Mouse (Mus musculus) myocyte (in vitro differentiated cells): ENCODE data around the gene Dock4. TPM values are rescaled to one million over a fixed set of nuclear protein-coding genes. Genes with fewer than 3 reads are reported as not detected.

Source experiments
- H3K27me3 ChIP-seq: one replicate; pipeline ENCODE4 v1.6.1; 2011; ENCODE audit not compliant: control insufficient read depth, insufficient read depth, insufficient read length
- H3K36me3 ChIP-seq: one replicate; pipeline ENCODE4 v1.6.1; 2011; ENCODE audit not compliant: control insufficient read depth, insufficient read depth
- H3K4me2 ChIP-seq: one replicate; pipeline ENCODE4 v1.6.1; 2011; ENCODE audit warnings: low read depth, control low read depth
- H3K4me3 ChIP-seq: one replicate; pipeline ENCODE4 v1.5.1; 2011; ENCODE audit warnings: mild to moderate bottlenecking, control low read depth, moderate library complexity
- H3K79me2 ChIP-seq: one replicate; pipeline ENCODE4 v1.6.1; 2011; ENCODE audit not compliant: control insufficient read depth, insufficient read depth
- H3ac ChIP-seq: one replicate; pipeline ENCODE4 v1.6.1; 2011; ENCODE audit not compliant: control insufficient read depth, insufficient read length
- CEBPB ChIP-seq: IDR thresholded peaks from 2 replicates; pipeline ENCODE4 v1.6.1; 2011; ENCODE audit warnings: mild to moderate bottlenecking, moderate library complexity; ENCODE audit not compliant: poor library complexity, insufficient read depth, severe bottlenecking
- E2F4 ChIP-seq: IDR thresholded peaks from one replicate; pipeline ENCODE4 v1.6.1; 2011; ENCODE audit warnings: mild to moderate bottlenecking, control low read depth, moderate library complexity; ENCODE audit not compliant: insufficient read depth
- MAX ChIP-seq: IDR thresholded peaks from one replicate; pipeline ENCODE4 v1.6.1; 2011; ENCODE audit warnings: low read depth, mild to moderate bottlenecking, control low read depth
- MYOD1 ChIP-seq, 3 experiments: IDR thresholded peaks; one replicate each; pipeline ENCODE4 v1.6.1; 2011; ENCODE audit warnings: control low read depth in 2 of 3, low read depth in 2 of 3, mild to moderate bottlenecking in 2 of 3, moderate library complexity in 1 of 3; ENCODE audit not compliant: insufficient read length in 2 of 3, control insufficient read depth in 1 of 3
- MYOG ChIP-seq, 3 experiments: IDR thresholded peaks; one replicate each; pipeline ENCODE4 v1.6.1; 2011; ENCODE audit warnings: control low read depth in 2 of 3, low read depth in 2 of 3, mild to moderate bottlenecking in 2 of 3; ENCODE audit not compliant: insufficient read length in 2 of 3, control insufficient read depth in 1 of 3, insufficient read depth in 1 of 3
- POLR2A ChIP-seq: IDR thresholded peaks from one replicate; pipeline ENCODE4 v1.6.1; 2011; ENCODE audit warnings: low read depth, mild to moderate bottlenecking, control low read depth, moderate library complexity; ENCODE audit not compliant: insufficient read length
- POLR2AphosphoS2 ChIP-seq: IDR thresholded peaks from one replicate; pipeline ENCODE4 v1.6.1; 2011; ENCODE audit warnings: low read depth, control low read depth; ENCODE audit not compliant: insufficient read length
- REST ChIP-seq: IDR thresholded peaks from one replicate; pipeline ENCODE4 v1.6.1; 2011; ENCODE audit warnings: mild to moderate bottlenecking, control low read depth, moderate library complexity; ENCODE audit not compliant: insufficient read depth, insufficient read length
- SRF ChIP-seq: IDR thresholded peaks from one replicate; pipeline ENCODE4 v1.6.1; 2011; ENCODE audit warnings: low read depth; ENCODE audit not compliant: control insufficient read depth, insufficient read length
- TCF12 ChIP-seq: IDR thresholded peaks from one replicate; pipeline ENCODE4 v1.6.1; 2011; ENCODE audit warnings: mild to moderate bottlenecking, control low read depth; ENCODE audit not compliant: poor library complexity, insufficient read depth, severe bottlenecking
- TCF3 ChIP-seq: IDR thresholded peaks from one replicate; pipeline ENCODE4 v1.6.1; 2011; ENCODE audit warnings: low read depth, control low read depth; ENCODE audit not compliant: insufficient read length
- USF1 ChIP-seq: IDR thresholded peaks from one replicate; pipeline ENCODE4 v1.6.1; 2011; ENCODE audit warnings: low read depth, mild to moderate bottlenecking, control low read depth, moderate library complexity
- polyA plus RNA-seq: library from polyadenylated mRNA; unstranded; fragments of >200 nt; fragmentation: generic; extraction: Trizol; gene quantifications from one replicate; pipeline ENCODE4 v1.2.1, GENCODE M21; 2012; ENCODE audit warnings: missing spikeins

Dock4 gene
- polyA plus RNA-seq, 1 experiment, result 0.73 TPM

DNA sequence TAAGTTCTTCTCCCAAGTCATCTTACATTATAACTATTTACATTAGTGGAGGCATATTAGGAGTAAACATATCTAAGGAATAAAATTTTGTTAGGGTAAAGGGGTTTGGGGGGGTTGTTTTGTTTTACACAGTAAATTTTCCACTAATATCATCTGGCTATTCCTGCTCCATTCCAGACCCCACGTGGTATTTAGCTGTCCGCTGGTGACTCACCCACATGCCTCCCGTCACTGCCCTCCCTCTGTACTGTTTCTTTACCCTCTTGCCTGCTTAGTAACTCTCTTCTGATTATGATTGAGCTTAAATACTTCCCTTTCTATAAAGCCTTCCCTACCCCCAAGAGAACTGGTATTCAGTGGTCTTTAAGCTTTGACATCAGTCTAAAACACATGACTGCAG lies 266.5 kb downstream of the Dock4 start:
- no peak overlapping the region for H3ac ChIP-seq
- H3K36me3 ChIP-seq, result no peaks in the 10 kb centered on the region
- peak; percentile 73 for TF ChIP-seq USF1
- no peak for TF ChIP-seq MYOG (IDR thresholded peaks at IDR 0.05; ENCODE audit: control insufficient read depth in 1 of 3, insufficient read depth in 1 of 3, insufficient read length in 2 of 3, low read depth in 2 of 3)
- TF ChIP-seq POLR2A, result no peak
- no peak for TF ChIP-seq TCF12
- no peaks in the 10 kb centered on the region for H3K27me3 ChIP-seq
- H3K79me2 ChIP-seq, result no peaks in the 10 kb centered on the region
- no peak overlapping the region for H3K4me3 ChIP-seq
- H3K4me2 ChIP-seq, result peak overlapping the region; percentile 48

DNA sequence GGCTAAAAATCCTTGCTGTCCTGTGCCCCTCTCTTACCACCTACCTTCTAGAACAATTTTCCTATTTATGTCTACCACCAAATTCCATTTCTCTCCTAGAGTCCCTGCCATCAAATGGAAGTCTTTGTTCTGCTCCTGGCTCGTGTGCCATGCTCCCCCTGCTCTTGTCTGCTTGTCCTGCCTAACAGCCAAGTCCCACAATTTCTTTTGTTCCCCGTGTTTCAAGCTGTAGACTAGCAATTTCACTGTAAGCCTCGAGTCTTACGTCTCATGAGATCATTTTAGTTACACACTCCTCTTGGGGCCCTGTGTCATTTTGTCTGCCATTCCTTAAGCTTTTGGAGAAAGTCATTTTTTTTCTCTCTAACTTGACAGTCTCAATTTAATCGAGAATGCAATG lies 268.5 kb downstream of the Dock4 start:
- Histone ChIP-seq H3K36me3 (no peaks in the 10 kb centered on the region), H3K4me2 (no peak overlapping the region), H3K4me3 (no peak overlapping the region), H3ac (no peak overlapping the region), H3K79me2 (no peaks in the 10 kb centered on the region), H3K27me3 (no peaks in the 10 kb centered on the region)
- TF ChIP-seq MYOD1 (IDR thresholded peaks at IDR 0.05; ENCODE audit: control insufficient read depth in 1 of 3, insufficient read length in 2 of 3, low read depth in 2 of 3) (no peak), REST (no peak), MAX (no peak), SRF (no peak), MYOG (IDR thresholded peaks at IDR 0.05; ENCODE audit: control insufficient read depth in 1 of 3, insufficient read depth in 1 of 3, insufficient read length in 2 of 3, low read depth in 2 of 3) (no peak), TCF3 (no peak), POLR2A (no peak)

DNA sequence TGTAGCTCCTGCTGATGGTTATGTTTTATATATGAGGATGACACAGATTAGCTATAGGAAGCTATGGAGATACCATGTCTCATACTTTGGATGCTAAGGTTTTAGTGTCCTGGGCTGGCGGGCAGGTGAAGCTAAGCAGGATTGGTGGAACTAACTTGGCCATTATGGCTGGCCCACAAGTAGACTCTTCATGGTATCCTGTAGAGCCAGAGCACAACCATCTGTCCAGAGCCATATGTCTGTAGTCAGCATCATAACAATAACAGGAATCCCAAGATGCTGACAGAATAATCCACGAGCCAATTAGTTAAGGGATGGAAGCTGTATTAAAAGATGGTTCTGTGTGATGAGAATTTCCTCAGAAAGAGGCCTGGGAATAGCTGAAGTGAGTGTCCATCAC lies 269.4 kb downstream of the Dock4 start:
- TF ChIP-seq TCF3, result no peak
- TF ChIP-seq MAX, result no peak
- TF ChIP-seq POLR2A, result no peak
- no peak for TF ChIP-seq POLR2AphosphoS2
- TF ChIP-seq CEBPB, result no peak
- TF ChIP-seq E2F4, result no peak
- no peak for TF ChIP-seq REST
- TF ChIP-seq MYOD1 (IDR thresholded peaks at IDR 0.05; ENCODE audit: control insufficient read depth in 1 of 3, insufficient read length in 2 of 3, low read depth in 2 of 3), result no peak
- no peak for TF ChIP-seq USF1
- TF ChIP-seq MYOG (IDR thresholded peaks at IDR 0.05; ENCODE audit: control insufficient read depth in 1 of 3, insufficient read depth in 1 of 3, insufficient read length in 2 of 3, low read depth in 2 of 3), result no peak
- TF ChIP-seq SRF, result no peak
- no peak for TF ChIP-seq TCF12
- no peaks in the 10 kb centered on the region for H3K27me3 ChIP-seq
- no peak overlapping the region for H3ac ChIP-seq
- no peaks in the 10 kb centered on the region for H3K79me2 ChIP-seq
- no peak overlapping the region for H3K4me3 ChIP-seq
- H3K36me3 ChIP-seq, result no peaks in the 10 kb centered on the region
- H3K4me2 ChIP-seq, result no peak overlapping the region

DNA sequence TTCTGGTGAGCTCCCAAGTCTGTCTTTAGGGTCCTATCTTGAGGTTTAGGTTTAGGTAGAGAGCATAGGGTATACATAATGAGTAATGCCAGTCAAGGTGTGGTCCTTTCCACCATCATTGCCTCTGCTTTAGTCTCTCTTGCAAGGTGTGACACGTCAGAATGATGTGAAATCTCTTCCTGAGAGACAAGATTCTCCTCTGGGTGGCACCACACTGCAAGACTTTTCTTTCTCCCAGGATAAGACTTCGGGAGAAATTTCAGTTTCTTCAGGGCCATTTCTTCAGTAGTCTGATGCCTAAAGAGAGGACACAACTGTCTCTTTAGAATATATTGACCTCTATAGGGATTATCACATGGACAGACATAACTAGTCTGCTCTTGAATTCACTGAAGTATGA lies 282.6 kb downstream of the Dock4 start:
- H3K4me3 ChIP-seq, result no peak overlapping the region

DNA sequence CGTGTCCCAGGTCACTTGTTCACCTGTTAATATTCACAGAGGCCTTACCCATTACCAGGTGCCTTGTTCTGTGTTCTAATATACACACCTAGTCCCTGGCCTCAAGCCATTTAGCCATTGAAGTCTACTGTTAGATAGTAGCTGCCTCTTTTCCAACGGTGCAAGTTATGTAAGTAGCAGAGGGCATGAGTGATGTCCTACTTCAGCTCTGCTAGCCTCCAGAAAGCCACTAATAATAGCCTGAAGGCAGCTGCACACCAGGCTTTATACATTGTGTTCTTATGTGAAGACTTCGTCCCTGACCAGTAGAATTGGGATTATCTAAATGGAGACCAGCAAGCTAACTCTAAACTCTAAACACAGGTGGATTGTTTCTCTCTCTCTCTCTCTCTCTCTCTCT lies 285.0 kb downstream of the Dock4 start:
- Histone ChIP-seq H3K4me2 (no peak overlapping the region), H3ac (no peak overlapping the region), H3K36me3 (no peaks in the 10 kb centered on the region), H3K4me3 (no peak overlapping the region), H3K79me2 (no peaks in the 10 kb centered on the region), H3K27me3 (no peaks in the 10 kb centered on the region)
- TF ChIP-seq TCF3 (no peak), POLR2A (no peak)

More for the DNA sequence above, 282.6 kb downstream of the Dock4 start:
- H3K4me2 ChIP-seq, result no peak overlapping the region
- no peaks in the 10 kb centered on the region for H3K27me3 ChIP-seq
- no peaks in the 10 kb centered on the region for H3K79me2 ChIP-seq
- H3K36me3 ChIP-seq, result no peaks in the 10 kb centered on the region
- TF ChIP-seq E2F4 (no peak), CEBPB (no peak), REST (no peak), MYOD1 (IDR thresholded peaks at IDR 0.05; ENCODE audit: control insufficient read depth in 1 of 3, insufficient read length in 2 of 3, low read depth in 2 of 3) (no peak), TCF12 (no peak), SRF (no peak)
- no peak overlapping the region for H3ac ChIP-seq

DNA sequence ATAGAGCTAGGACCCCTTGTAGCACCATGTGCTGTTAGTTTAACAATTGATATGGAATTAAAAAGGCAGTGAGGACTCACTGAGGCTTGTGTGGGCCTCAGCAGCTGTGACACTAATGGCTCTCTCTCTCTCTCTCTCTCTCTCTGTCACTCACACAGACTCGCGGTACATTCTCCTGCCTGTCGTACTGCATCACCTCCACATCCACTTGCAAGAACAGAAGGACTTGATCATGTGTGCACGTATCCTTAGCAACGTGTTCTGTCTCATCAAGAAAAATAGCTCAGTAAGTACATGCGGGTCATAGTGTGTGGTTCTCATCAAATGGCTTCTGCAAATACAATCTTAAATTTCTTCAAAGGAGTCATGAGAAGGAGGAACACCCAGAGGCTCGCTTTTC lies 299.7 kb downstream of the Dock4 start:
- Histone ChIP-seq H3ac (no peak overlapping the region), H3K36me3 (no peaks in the 10 kb centered on the region), H3K79me2 (no peaks in the 10 kb centered on the region), H3K4me3 (no peak overlapping the region), H3K27me3 (no peaks in the 10 kb centered on the region), H3K4me2 (no peak overlapping the region)
- TF ChIP-seq MYOG (IDR thresholded peaks at IDR 0.05; ENCODE audit: control insufficient read depth in 1 of 3, insufficient read depth in 1 of 3, insufficient read length in 2 of 3, low read depth in 2 of 3) (no peak), POLR2AphosphoS2 (no peak), MAX (no peak), SRF (no peak), USF1 (no peak), E2F4 (no peak), CEBPB (no peak), POLR2A (no peak), MYOD1 (IDR thresholded peaks at IDR 0.05; ENCODE audit: control insufficient read depth in 1 of 3, insufficient read length in 2 of 3, low read depth in 2 of 3) (no peak), TCF3 (no peak), TCF12 (no peak), REST (no peak)
